Mouse (Mus musculus): ENCODE measurements around the gene Cys1. TPM values are rescaled to one million over a fixed set of nuclear protein-coding genes. Genes with fewer than 3 reads are reported as not detected.
A peak's percentile ranks its signal among the peaks of the same experiment; 100 is the strongest.
"Not testable (repeated sequence)": the region's sequence is repeated elsewhere in the genome, so short reads cannot be mapped to it uniquely, and the experiment has no call there.

Gene Cys1
- total RNA-seq, 2 experiments from 2014 or later: 18.0 to 19.7 TPM

DNA sequence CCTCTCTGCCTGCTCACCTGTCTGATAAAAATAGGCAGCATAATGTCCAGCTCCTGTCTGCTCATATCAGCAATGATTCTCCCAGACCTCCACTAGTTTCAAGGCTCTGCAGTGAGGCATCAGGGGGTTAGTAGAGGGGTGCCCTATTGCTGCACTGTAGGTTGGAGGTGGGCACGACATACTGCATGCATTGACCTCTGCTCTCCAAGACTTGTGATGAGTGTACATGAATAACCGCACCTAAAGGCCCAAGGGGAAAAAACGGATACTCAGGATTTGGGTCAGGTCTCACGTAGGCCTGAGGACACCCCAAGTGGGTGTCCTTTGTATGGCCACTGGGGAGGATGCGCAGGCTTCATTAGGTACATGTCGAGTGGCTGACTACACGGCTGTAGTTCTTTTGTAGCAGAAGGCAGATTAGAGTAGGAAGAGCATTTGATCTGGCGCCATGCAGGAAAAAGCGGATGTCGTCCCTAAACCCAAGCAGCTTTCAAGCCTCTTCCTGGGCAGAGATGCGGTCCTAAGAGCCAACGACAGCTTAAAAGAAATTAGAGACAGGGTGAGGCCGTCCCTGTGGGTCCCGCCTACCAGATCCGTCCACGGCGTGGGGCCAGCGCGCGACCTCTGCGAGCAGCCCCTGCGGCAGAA is 31.1 kb downstream of the Cys1 start:
- DNase-seq (ENCODE audit: low spot score in 2 of 2): no peak

DNA sequence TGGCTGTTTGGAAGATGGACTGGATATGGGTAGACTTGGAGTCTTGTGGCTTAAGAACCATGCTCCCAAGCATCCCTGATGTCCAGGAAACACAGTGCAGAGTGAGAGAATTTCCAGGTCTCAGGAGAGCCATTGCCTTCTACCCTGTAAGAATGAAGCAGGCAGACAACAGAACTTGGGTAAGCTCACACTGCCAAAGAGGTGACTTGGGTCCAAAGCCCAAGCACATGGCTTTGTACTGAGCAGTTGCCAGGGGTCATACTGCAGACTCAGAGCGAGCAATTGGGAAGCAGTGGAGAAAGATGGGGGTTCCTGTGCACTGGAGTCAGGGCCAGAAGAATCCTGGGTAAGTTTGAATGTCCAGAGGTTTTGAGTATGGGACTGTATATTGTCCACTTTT is 33.5 kb downstream of the Cys1 start:
- no peak for DNase-seq (ENCODE audit: low spot score in 2 of 2)

DNA sequence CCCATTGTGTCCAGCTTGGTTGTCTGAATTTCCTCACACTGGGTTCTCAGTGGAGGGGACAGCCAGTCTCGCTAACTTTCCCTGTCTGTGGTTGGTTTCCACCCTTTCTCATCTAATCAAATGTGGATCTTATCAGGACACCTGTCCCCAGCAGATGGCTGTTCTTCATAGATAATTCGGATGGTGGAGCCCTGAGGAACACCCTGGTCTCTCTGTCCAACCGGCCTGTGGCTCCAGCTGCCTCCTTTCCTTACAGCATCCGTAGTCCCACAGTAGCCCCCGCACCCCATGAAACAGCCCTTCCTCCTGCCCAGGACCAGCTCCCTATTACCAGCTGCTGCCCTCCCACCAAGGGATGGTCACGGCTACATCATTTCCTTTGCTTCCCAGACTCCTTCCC is 35.7 kb downstream of the Cys1 start:
- no peak for DNase-seq (ENCODE audit: low spot score in 2 of 2)

DNA sequence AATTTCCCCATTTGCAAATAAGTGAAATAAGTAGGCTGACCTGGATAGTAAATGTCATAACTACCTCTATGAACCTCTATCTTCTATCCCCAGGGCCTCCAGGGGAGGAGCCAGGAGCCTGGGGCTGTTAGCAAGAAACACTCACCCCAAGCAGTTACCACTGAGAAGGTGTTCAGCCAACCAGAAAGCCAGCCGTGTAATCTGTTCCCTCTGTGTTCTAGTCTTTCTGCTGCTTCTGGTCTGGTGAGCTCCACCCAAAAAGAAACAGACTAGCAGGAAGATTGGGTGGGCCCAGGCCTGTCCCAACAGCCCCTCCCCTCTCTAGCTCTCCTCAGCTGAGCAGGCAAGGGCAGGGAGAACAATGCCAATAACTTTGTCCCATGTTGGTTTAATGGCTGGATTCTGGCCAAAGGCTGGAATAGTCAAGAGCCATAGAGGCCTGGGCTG is 37.5 kb downstream of the Cys1 start:
- DNase-seq (ENCODE audit: low spot score in 2 of 2): no peak

DNA sequence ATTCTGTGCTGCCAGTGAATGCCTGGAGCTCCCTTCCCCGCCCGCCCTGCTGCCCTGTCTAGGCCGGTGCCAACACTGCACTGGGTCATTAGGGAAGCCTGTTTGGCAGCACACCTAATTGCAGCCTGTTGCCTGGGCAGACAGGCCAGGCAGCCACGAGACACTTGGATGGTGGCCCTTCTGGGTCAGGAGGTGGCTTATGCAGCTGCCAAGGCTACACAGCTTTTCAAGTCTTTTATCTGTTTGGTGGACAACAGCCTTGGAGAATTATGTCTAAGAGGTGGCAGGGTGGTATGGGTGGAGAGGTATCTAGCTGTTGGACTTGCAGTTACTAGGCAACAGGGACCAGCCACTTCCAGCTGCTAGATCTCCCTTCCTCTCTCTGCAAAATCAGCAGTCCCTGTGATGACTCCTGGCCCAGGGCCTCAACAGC is 39.2 kb downstream of the Cys1 start:
- peak; percentile 36 to 48 for DNase-seq (ENCODE audit: low spot score in 2 of 2)

DNA sequence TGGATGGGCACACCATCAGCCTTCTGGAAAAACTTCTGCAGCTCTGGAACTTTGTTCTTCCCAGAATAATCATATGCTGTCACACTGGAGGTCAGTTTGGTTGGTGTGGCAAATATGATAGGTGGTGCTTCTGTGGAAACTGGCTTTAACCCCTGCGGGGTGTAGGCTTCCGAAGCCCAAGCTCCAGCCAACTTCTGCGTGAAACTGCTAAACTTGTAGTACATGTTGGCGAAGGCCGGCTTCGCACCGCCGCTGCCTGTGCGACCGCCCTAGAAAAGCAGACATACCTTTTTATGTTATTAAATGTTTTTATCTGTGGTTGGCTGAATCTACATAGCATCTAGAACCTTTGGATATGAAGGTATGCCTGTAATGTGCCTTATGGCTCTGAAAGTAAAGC is 42.8 kb downstream of the Cys1 start:
- DNase-seq (ENCODE audit: low spot score in 2 of 2): not testable (repeated sequence)

DNA sequence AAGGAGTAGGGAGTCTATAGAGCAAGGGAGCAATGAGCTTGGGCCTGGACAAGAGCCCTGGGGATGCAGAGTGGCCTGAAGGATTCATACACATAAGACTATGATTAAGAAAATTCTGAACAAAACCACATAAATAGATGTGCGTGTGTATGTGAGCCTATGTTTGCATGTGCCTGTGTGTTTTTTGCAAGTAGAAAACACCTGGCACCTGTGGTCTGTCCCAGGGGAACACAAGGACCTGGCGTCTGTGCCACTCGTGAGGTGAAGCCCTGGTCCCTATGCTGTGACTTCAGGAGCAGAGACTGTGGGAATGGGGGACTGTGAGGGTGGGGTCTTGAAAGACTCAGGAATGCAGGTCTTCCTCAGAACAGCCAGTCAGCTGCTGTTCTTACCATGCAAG is 47.0 kb downstream of the Cys1 start:
- DNase-seq (ENCODE audit: low spot score in 2 of 2): no peak

DNA sequence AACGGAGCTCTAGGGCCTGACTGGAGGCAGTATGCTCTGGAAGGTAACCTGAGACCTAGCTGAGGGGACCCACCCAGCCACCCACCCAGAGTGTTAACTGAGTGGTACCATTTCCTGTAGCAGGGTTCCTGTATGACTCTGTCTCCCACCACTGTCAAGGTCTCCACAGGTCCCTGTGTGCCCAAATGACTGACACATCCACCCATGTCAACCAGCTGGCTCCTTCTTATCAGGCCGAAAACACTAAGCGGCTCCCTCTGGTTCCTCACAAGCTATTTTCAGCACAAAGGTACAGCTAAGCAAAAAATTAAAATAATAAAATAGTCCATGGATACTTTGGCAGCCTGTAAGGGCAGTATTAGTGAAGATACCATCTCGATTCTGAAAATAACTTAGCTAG is 47.4 kb downstream of the Cys1 start:
- no peak for DNase-seq (ENCODE audit: low spot score in 2 of 2)

DNA sequence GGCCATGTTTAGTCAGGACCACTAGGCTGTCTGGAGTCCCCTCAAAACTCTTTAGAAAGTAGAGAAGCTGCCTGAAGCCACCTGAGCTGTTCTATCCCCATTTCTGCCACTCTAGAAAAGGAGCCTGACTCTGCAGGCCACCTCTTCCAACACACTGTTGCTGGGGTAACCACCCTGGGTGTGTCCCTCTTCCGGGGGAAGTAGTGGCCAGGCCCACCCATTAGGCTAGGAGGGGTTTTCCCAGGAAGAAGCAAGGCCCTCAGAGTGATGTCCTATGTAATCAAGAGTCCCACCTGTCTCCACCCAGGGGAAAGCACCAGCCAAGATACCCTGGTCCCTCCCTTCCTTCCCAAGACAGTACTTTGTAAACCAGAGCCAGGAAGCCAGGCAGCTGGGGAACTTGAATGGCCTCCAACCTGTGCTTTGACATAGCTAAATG is 47.8 kb downstream of the Cys1 start:
- no peak for DNase-seq (ENCODE audit: low spot score in 2 of 2)

DNA sequence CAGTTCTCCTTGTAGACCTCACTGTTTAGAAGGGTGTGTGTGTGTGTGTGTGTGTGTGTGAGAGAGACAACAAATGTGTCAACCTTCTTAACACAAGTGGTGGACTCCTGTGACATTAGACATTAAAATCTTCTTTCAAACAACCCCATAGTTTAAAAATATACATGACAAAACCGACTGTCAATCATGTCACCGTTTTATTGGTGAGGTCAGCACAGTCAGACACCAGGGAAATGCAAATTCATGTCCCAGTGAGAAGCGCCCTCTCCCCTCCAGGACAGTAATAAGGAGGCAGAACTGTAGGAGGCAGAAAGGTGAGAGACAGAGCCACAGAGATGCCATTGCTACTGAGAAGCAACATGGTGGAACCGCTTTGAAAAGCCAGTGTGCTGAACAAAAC is 49.2 kb downstream of the Cys1 start:
- no peak for DNase-seq (ENCODE audit: low spot score in 2 of 2)

DNA sequence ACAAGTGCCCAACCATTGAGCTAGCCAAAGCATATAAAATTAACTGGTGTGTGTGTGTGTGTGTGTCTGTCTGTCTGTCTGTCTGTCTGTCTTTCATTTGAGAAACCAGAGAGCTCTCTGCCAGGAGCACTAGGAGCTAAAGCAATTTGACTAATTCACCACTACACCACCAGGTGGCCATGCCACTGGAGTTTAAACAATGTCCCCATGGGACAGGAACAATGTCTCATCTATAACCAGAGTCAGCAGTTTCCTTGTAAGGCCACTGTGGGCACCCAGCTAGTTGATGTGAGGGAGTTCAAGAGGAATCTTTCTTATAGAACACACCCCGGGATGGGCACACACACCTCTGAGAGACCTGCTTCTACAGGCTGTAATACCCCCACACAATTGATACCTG is 51.4 kb downstream of the Cys1 start:
- peak in 1 of 2 experiments; percentile 13 for DNase-seq (ENCODE audit: low spot score in 2 of 2)

DNA sequence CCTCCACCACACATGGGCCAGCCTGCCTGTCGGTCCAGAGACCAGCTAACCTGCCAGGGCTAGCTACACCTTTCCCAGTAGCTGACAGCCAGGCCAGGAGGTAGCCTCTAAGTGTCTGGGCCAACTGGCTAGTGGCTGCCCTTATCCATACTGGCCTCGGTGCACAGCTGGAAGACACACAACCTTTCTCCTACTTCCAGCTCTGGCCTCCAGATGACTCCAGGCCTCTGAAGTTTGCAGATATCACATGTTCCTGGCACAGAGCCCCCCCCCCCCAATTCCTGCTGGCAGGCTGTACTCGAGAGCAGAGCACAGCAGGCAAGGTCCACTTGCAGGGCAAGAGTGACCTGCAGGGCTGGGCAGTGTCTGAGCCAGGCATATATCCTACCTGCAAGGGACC is 54.4 kb downstream of the Cys1 start:
- no peak for DNase-seq (ENCODE audit: low spot score in 2 of 2)

DNA sequence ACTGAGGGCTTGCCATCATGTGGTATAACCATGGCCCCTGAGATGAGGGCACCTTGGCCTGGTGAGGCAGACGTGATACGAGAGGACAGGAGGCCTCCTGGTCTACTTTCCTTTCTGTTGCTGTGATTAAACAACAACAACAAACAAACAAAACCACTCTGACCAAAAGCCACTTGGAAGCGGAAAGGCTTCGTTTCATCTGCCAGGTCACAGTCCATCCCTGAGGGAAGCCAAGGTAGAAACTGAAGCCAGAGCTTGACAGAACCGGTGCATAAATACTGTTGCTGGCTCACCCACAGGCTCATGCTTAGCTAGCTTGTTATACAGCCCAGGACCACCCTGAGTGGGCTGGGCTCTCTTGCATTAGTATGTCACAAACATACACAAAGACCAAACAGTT is 55.2 kb downstream of the Cys1 start:
- no peak for DNase-seq (ENCODE audit: low spot score in 2 of 2)

DNA sequence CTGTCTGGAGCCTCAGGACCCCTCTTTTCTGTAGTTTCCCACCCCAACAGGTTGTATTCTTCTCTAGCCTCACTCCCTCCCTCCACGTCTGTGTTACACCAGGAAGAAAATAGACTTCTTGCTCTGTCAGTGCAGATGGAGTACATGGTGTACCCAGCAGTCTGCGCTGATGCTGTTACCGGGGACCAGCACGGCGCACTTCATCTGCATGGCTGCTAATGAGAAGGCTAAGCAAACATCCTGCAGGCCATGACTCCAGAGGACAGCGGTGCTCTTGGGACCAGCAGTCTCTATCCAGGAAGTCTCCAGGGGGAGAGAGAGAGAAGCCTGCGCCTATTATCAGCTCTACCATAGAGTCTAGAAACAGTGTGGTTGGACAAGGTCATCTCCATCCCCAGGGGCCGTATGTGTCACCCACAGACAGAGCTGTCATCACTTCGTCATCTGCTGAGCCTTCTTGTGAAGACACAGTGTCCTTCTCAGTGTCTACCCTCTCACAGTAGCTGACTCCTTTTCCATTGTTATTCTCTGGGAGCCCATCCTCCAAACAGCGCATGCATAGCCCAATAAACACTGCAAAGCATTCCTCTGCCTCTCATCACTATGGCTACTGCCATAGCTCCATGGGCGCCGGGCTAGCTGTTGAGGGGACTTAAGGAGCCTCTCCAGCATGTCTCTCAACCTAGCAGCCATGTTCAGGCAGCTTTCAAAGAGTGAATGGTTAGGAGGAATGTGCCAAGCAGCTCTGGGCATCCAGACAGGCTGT is 57.9 kb downstream of the Cys1 start:
- no peak for DNase-seq (ENCODE audit: low spot score in 2 of 2)

DNA sequence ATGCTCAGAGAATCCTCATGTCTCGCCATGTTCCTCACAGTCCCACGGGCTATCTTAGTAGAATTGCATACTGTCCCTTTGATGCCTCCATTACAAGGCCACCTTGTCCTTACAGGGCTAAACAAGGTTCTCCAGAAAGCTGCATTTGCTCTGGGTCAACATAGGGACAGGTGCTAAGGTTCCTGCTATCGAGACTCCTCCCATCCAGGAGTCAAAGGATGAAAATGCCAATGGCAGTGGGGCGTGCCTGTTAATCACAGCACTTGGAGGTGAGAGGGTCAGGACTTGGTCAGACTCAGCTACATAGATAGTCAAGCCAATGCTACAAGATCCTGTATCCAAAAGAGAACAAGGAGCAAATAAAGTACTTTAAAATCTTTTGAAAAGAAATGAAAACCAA is 62.2 kb downstream of the Cys1 start:
- no peak for DNase-seq (ENCODE audit: low spot score in 2 of 2)

Other genes starting within 250 kb of the Cys1 start
- 10 to 100 TPM; 28.3 to 29.6 TPM for gene Taf1b, start 183.5 kb downstream of the Cys1 start, total RNA-seq (2021)
- 10 to 100 TPM; 10.8 to 14.2 TPM for gene Grhl1, start 109.5 kb downstream of the Cys1 start, total RNA-seq (2021)
- gene Klf11, start 30.5 kb downstream of the Cys1 start, total RNA-seq (2021): 1 to 10 TPM; 5.7 to 5.9 TPM
- gene Rrm2, start 26.4 kb upstream of the Cys1 start, total RNA-seq (2021): 1 to 10 TPM; 1.2 to 1.4 TPM
- 10 to 100 TPM; 85.0 to 94.7 TPM for gene Mboat2, start 149.1 kb upstream of the Cys1 start, total RNA-seq (2021)

Data from left cerebral cortex, adult 18-20 months (tissue).